Mouse (Mus musculus) right cerebral cortex, postnatal 4 days (tissue): ENCODE data around the gene Tcp11l2.

Experiments
- DNase-seq: peaks from one replicate; pipeline ENCODE4 v3.0.0-alpha.2; 2022

Gene Tcp11l2

DNA sequence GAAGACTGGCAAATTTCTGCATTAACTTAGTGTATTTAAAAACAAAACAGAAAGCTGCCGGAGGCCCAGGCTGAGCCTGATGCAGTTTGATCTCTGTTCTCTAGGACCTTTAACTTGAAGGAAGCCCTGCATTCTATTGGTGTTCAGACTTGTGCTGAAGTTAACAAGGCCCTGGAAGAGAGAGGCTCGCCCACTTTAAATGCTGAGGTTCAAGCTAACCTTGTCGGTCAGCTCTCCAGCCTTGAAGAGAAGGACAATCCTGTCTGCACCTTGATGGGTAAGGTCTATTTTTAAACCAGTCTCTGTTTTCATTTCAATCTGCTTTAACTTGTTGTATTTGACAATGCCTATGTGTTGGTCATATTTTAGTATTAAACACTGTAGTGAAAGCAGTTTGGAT is 31.9 kb downstream of the Tcp11l2 start:
- no peak for DNase-seq

DNA sequence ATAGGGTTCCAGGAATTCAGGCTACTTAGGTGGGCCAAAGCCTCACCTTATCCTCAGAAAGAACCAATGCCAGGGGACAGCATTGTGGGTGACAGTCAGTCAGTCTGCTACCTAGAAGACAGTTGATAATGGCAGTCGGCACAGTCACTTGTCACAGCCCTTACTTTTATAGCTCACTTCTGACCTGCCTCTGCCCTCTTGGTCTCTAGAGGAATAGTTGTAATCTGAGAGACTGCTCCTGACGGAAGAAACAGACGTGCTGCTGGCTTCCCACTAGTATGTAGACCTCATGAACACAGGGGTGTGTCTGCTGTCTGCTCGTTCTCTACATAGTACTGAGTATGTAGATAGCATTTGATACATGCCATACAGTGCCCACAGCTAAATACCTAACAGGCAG is 33.9 kb downstream of the Tcp11l2 start:
- no peak for DNase-seq

DNA sequence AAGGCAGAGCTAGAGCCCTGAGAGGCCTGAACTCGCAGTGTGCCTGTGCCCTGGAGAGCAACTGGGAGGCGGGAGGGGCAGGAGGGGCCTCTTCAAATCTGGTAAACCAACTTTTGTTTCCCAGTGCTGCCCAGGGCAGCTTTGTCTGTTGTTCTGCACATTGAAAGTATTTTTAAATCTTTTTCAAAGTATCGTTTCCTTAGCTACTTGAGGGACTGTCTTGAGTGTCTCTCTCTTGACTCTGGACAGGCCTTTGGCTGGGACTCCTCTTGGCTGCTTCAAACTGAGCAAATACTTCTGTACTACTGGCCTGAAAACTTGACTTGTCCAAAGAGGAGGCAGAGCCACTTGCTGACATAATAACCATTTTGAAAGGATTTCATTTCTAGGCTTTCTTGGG is 34.4 kb downstream of the Tcp11l2 start:
- no peak for DNase-seq

DNA sequence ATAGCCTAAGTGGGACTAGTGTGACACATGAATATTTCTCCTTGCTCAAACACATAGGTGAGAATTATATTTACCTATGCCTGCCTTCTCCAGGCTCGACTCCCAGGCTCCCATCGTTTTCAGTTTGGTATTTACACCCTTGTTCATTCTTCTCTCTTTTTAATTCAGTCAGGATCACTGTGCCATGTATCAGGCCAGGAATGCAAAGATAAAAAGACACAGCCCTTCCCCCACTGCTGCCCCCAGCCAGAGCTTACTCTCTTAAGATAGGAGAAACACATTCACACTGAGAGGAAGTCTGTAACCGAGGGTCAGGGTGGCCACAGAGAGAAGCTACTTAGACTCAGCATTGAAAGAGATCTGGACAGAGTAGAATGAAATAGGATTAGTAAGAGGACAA is 35.2 kb downstream of the Tcp11l2 start:
- no peak for DNase-seq

DNA sequence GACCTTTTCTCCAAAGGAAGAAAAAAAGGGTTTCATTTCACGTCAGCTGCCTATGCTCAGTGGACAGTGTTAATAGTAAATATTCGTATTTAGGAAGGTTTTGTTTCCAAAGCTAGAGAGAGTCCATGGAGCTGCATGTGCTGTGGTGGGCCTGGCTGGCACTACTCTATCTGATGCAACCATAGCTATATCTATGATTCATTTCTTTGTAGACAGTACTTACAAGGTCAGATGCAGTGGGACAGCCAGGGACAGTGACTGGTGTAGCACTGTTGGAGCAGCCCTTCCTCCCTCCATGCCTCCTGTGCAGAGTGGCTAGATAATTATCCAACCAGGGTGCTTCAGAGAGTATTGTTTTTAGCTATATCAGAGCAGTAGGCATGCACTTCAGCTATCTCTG is 35.9 kb downstream of the Tcp11l2 start:
- DNase-seq, result no peak

DNA sequence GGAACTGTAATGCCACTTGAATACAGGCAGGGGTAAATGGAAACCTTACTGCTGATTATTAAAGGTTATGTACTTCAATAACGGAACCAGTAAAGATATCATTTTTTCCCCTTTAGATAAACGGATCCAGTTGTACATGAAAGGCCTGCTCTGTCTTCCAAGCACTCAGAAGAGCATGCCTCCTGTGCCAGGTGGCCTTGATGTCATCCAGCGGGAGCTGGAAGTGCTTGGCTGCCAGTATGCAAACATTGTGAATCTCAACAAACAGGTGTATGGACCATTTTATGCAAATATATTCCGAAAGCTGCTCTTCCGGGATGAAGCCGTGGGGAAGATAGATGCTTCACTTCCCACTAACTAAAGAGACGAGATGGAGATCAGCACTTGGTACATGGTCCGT is 36.9 kb downstream of the Tcp11l2 start:
- no peak for DNase-seq

DNA sequence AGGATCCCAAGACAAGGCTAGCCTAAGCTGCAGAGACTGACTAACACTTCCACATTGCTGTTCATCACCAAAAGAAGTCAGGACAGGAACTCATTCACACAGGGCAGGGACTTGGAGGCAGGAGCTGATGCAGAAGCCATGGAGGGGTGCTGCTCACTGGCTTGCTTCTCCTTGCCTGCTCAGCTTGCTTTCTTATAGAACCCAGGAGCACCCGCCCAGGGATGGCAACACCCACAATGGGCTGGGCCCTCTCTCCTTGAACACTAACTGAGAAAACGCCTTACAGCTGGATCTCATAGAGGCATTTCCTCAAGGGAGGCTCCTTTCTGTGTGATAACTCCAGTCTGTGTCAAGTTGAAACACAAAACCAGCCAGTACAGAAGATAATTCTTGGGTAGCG is 38.6 kb downstream of the Tcp11l2 start:
- DNase-seq, result no peak

DNA sequence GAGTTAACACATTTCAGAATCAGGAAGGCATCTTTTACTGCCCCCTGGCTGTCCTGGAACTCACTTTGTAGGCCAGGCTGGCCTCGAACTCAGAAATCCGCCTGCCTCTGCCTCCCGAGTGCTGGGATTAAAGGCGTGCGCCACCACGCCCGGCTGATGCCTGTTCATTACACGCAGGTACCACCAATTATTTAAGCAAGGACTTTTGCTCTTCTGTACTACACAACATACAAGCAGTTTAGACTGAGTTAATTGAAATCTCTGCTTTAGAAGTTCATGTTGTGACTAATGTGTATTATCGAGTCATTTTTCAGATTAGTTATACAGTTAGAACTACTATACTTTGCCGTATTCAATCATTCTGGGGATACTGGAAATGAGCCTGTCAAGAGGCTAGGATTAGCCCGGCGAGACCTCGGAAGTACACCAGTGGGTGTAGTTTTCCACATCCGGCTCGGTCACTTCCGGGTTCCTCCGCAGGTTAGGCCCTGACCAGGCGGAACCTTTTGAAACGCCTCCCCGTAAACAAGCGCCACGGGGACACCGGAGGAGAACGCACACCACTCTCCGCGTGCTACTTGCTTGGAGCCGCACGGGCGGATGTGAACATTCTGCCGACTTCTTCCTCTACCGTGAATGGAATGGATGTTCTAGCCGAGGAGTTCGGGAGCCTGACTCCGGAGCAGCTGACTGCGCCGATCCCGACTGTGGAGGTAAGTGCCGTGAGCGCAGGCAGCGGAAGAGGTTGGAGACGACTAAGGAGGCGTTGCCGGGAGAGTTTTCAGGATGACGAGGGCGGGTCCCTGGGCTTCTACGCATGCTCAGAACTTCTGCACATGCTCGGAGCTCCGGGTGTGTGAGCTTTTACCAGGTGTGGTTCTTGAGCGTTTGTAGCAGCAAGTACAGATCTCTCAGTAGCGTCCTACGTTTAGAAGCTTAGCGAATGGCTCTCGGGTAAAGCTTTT is 45.7 kb downstream of the Tcp11l2 start, which contains the start of gene Polr3b:
Gene Polr3b, plus strand, starts transcription at position 467 of the 965 bp plus-strand sequence.
- DNase-seq, result peak; percentile 89

DNA sequence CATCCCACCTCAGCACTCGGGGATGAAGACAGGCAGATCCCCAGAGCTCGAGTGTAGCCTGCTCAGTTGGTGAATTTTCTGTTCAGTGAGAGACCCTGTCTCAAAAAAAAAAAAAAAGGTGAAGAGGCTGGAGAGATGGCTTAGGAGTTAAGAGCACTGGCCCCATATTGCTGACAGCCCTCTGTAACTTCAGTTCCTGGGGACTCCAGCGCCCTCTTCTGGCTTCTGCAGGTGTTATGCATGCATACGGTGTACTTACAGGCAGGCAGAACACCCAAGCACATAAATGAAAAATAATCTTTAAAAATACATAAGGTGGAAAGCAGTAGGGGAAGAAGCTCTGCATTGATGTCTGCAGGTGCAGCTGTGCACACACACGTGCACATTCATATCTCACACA is 54.8 kb downstream of the Tcp11l2 start:
- DNase-seq, result peak; percentile 39

DNA sequence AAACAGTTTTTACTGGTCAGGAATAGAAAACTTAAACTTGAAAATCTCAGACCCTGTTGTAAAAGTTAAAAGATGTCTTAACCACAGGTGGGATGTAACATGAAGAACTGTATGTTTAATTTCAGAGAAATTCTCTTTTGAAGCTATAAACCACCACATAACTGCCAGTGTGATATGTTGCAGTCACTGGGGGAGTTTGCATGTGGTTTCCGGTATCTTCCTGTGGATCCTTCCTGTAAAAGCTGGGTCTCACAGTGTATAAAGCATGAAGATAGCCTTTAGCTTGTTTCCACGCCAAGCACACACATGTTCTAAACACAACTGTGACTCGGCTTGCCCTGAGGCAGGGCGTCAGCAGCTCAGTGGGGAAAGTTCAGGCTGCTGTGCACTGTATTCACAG is 55.6 kb downstream of the Tcp11l2 start:
- no peak for DNase-seq

DNA sequence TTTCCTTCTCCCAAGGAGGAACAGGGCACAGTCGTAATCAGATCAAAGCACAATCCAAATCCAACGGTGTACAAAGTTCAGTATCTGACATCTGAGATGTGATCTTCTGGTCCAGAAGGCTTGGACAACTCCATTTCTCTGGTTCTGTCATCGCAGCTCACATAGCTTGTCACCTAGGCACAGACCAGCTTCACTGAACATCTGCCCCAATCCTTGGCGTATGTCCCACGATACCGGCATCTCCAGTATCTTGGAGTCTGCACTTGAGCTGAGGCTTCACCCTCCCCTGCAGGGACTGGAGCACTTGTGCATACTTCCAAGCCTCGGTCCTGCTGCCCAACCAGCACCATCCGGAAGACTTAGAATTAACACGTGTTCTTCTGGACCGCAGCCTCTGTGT is 60.2 kb downstream of the Tcp11l2 start:
- DNase-seq, result no peak

DNA sequence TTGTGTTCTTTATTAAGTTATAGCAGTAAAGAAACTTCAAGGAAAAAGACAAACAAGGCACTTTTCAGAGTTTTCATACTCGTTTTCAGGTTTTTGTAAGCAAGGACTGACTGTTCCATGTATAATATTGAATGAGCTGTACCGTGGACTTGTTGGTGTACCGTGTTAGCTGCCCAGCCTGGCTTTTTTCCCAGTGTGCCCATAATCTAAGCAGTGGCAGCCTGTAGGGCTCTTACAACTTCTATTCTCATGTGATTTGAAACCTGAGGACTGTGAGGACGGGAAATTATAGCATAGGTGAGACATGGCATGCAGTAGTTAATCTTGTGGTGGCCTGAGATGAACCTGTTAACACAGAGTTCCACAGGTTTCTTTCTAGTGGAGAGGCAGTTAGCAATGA is 62.0 kb downstream of the Tcp11l2 start:
- DNase-seq, result no peak

DNA sequence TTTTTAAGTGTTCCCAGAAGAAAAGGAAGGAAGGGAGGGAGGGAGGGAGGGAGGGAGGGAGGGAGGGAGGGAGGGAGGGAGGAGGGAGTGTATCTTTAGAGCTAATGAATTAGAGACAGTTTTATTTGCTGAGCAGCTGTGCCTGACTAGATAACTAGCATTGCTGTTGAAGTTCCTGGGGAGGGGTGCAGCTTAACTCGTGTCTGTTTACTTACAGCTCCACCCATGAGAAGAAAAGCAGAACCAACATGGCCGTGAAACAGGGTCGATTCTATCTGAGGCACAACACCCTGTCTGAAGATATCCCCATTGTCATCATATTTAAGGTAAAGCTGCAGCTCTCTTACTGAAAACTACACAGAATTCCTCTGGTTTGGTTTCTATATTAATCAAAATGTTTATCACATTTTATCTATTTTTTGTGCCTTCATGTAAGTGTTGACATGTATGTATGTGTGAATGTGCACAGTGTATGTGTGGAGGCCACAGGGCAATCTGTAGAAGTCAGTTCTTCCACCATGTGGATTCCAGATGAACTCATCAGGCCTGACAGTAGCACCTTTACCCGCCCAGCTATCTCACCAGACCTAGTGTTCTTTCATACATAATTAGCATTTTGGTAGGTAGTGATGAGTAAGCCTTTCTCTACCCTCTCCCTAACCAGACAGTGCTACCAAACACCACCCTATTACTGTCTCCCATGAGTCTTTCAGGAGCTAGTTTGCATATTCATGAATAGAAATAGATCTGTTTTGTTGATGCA is 63.3 kb downstream of the Tcp11l2 start:
- no peak for DNase-seq

DNA sequence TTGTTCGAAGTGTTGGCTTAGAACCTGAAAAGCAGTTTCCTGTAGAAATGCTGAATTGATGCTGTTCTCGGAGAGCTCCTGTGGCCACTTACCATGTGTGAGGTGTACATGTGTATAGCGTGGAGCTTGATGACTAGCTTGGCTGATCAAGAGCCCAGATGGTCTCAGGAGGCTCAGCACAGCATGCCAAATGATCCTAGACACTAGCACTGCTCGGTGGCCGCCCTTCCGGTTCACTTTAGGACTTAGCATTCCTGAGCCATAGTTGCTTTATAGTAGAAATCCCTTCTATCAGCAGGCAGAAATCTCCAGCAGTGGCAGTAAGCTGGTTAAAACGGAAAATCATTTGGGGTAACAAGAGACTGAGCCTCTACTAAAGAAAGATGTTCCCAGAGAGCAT is 64.4 kb downstream of the Tcp11l2 start:
- no peak for DNase-seq

DNA sequence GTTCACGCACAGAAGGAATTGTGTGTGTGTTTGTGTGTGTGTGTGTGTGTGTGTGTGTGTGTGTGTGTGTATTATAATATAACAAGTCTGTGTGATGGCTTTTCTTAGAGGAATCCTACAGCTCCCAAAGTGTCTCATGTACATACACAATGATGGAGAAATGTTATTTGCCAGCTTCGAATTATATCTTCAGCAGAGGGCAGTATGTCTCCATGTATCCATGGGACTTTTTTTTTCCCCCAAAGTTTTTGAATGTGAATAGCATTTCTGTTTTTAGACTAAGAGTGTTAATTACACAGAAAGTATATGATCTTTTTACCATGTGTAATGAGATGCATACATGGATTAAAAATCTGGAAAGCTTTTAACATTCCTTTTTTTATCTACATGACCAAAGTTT is 65.2 kb downstream of the Tcp11l2 start:
- DNase-seq, result no peak

DNA sequence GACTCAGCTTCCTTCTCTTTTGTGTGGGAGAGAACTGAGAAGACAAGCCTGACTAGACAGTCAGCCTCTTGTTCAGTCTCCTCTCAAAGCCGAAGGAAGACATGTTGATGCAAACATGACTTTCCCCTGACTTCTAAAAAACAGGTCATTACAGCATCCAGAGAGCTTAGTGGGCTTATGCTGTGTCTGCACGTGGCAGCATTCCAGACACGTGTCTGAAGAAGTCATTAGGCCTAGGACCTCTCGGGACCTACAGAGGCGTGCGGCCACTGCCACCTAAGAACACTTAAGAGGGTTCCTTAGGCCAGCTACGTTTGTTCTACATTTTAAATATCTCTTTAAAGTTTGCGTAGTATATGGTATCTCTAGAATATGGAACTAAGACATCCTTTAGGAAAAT is 69.5 kb downstream of the Tcp11l2 start:
- DNase-seq, result no peak

DNA sequence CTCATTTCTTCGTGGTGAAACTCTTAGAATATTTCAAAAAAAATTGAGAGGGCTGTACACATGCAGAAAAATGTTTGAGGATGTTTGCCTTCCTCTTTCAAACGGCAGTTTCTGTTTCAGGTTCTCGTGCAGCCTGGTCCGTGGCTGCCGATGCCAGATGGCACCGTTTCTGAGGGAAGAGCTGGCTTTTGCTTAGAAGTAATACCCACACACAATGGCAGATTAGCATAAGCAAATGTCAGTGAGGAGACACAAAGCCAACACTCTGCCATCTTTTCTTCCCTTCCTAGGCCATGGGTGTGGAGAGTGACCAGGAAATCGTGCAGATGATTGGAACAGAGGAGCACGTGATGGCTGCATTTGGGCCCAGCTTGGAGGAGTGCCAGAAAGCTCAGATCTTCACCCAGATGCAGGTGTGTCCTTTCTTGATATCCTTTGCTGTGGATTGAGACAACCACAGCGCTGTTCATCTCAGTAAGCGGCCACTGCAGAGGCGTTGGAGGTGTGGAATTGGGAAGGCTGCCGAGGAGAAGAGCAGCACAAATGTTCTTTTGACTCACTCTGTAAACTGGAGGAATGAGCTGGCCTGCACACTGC is 70.2 kb downstream of the Tcp11l2 start:
- no peak for DNase-seq

DNA sequence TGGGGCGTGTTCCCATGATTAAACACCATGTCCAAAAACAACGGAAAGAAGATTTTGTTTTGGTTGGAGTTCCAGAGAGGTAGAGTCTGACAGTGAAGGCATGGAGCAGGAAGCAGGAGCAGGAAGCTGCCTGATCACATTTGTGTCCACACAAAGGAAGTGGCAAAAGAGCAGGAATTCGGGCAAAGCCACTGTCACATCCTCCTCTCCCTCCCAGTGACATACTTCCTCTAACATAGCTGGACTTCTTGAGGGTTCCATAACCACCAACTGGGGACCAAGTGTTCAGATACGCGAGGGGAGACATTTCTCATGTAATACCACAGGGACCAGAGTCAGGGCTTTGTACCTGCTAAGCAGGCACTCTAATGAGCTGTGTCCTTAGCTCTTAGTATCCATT is 70.8 kb downstream of the Tcp11l2 start:
- DNase-seq, result no peak

DNA sequence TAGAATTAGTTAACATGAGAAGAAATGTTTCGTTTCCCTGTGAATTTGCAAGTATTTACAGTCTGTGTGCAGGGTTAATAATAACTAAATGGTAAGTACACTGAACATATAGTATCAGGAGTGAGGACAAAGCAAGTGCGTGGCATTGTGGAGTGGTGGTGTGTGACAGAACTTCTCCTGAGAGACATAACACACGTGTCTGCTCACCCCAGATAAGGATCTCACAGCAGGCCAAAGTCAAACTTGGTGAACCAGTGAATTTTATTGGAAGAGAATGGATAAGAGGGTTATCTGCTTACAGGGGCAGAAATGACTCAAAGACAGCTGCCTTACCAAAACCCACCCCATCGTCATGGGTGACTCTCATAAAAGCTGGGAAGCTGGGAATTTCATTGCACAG is 72.5 kb downstream of the Tcp11l2 start:
- no peak for DNase-seq

DNA sequence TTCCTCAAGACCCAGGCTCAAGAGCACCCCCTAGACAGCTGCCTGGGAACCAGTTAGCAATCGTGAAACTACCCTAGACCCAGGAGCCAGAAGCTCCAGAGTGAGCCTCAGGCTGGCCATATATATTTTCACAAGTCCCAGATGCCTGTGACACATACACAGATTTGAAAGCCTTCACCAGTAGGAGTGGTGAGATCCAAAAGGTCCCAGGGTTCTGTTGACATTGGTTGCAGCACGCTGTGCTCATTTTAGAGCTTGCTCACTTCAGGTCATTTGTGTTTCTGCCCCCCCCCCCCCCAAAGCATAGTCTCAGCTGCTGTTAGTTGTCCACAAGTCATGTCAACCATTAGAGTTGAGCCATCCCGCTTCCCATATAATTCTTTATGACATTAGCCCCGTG is 77.6 kb downstream of the Tcp11l2 start:
- no peak for DNase-seq

DNA sequence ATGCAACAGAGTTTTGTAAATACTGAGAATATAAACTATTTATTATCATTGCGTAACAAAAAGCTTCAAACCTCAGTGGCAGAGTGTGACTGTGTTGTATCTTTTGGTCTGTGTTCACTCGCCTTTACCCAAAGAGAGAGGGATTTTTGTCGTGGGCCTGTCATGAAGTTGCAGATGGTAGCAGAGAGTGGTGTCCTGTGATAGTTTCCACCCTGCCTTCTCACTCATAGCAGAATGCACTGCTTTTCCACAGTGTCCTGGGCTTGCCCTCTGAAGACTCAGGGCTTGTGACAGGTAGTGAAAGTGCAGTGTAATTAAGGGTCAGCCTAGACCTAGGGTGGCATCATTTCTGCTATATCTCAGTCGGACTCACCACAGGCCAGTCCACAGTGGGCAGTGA is 78.3 kb downstream of the Tcp11l2 start:
- no peak for DNase-seq

DNA sequence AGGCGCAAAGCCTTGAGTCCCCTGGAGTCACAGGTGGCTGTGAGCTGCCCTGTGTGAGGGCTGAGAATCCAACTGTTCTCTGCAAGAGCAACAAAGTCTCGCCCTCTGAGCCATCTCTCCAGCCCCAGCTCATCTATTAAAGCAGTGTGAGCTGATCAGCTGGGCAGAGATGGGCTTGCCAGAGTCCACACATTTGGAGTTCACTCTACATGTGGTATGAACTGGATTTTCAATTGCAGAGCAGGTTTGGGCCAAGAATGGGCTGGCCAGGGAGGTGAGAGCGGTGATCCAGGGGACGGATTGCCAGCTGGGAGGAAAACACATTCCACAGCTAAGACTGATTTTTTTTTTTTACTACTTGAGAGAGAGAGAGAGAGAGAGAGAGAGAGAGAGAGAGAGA is 80.2 kb downstream of the Tcp11l2 start:
- no peak for DNase-seq

DNA sequence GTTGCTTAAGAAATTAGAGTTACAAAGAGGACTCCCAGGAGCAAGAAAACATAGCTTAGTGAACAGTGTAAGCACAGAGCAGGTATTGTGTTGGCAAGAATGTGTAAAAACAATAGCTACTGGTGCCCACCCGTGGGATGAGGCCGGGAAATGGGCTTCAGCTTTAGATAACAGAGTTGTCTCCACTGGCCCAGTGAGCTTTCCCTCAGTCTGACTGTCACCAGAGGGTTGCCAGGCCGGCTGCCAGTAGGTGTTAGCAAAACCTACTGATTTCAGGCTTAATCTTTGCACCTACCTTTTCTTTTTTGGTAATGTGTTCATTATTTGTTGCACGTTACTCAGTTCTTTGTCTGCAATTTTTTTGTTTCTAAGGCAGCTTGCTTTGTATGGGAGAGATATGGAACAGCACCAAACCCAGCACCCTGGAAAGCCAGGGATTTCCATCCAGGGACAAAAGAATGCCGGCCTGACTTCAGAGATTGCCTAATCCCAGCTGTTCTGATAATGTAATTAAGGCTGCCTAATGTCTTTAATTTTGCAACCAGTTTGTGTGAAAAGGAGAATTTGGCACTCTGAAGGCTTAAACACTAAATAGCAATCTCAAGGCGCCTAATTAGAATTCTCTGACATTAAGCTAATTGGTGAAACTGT is 81.1 kb downstream of the Tcp11l2 start:
- DNase-seq, result no peak
